Mouse (Mus musculus): ENCODE measurements around the gene Anapc16. TPM values are rescaled to one million over a fixed set of nuclear protein-coding genes. Genes with fewer than 3 reads are reported as not detected.

Anapc16 gene
- total RNA-seq, 1 experiment from 2014 or later: 82.7 TPM

DNA sequence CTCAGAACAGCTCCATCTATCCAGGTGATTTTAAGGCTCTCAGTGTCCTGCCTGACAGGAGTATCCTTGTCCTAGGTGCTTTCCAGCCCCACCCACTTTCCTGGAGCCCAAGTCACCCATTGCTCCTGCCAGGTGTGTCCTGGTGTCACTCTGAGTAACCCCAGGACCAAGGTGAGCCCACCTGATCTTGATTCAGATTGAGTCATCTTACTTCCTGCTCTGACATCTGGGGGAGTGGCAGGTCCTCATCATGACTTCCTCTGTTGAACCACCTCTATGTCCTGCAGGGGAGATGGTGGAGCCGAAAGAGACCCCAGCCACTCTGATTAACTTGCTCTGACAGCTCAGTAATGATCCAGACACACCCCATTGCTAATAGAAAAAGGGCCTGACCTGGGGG lies 63.9 kb downstream of the Anapc16 start:
- no peak for ATAC-seq (replicated peaks; ENCODE audit: insufficient number of reproducible peaks, low FRiP score, low TSS enrichment, poor library complexity, severe bottlenecking)

DNA sequence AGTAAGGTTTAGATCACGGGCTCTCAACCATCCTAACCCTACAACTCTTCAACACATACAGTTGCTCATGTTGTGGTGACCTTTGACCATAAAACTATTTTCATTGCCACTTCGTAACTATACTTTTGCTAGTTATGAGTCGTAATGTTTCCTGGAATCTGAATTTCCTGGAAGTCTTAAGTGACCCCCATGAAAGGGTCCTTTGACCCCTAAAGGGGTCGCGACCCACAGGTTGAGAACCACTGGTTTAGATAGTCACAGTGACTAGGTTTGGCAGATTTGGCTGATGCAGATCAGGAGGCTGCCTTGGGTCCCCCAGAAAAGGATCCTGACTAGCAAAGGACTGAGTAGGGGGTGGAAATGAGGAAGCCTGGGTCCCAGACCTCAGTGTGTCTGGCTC lies 64.3 kb downstream of the Anapc16 start:
- ATAC-seq (replicated peaks; ENCODE audit: insufficient number of reproducible peaks, low FRiP score, low TSS enrichment, poor library complexity, severe bottlenecking): no peak

Other genes starting within 250 kb of the Anapc16 start
- 29.6 to 41.9 TPM (median 30.0 TPM) in 3 replicates for gene Dnajb12, start 123.6 kb downstream of the Anapc16 start, total RNA-seq (2017)
- 29.5 to 34.2 TPM (median 34.2 TPM) in 3 replicates for gene Ddit4, start 51.3 kb downstream of the Anapc16 start, total RNA-seq (2017)
- gene Ascc1, start 330 bp downstream of the Anapc16 start, total RNA-seq (2017): 13.0 to 19.4 TPM (median 18.4 TPM) in 3 replicates
- 0.10 to 0.58 TPM (median 0.21 TPM) in 3 replicates for gene Spock2, start 103.1 kb upstream of the Anapc16 start, total RNA-seq (2017)
- 6.9 to 10.5 TPM (median 8.1 TPM) in 3 replicates for gene Chst3, start 216.1 kb upstream of the Anapc16 start, total RNA-seq (2017)